Mouse (Mus musculus) kidney, adult 18-20 months (tissue): ENCODE measurements around the gene Acbd6.
A peak's percentile ranks its signal among the peaks of the same experiment; 100 is the strongest.

Experiments
- DNase-seq: peaks from one replicate; pipeline ENCODE4 v3.0.0; 2021

Gene Acbd6

GRCm38 (mm10) chr1:155560678-155561077 lies 2.8 kb downstream of the Acbd6 start:
- DNase-seq, result no peak

- DNase-seq, result no peak
Observed at GRCm38 (mm10) chr1:155562206-155562605, 4.3 kb downstream of the Acbd6 start.

DNA sequence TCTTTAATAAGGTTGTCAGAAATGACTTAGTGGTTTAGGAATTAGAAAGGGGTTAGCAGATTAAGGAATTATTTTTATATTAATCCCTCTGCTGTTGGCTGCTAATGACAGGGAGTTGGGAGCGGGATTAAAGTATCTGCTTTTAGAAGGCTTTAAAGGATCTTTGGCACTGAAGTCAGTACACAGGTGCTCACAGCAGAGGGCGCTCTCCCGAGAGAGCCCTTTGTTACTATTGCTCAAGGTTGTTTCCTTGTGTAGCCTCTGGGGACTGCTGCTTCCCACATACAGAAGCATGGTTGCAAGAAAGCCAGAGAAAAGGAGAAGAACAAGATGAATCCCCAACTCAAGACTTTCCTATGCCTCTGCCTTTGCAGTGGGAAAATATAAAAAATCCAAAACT lies 6.8 kb downstream of the Acbd6 start:
- DNase-seq, result peak; percentile 21

DNA sequence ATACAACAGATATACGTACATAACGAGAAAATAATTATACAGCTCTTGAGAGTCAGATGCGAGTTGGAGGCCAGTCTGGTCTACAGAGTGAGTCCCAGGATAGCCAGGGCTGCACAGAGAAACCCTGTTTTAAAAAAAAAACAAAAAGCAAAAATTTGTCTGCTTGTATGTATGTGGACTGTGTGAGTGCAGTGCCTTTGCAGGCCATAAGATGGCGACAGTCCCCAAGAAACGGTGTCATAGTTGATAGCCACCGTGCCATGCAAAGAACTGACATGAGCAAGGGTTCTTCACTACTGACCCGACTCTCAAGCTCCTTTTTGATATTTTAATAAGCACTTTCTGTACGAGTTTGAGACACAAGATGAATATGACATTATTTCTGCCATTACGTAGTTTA lies 10.2 kb downstream of the Acbd6 start:
- no peak for DNase-seq

DNA sequence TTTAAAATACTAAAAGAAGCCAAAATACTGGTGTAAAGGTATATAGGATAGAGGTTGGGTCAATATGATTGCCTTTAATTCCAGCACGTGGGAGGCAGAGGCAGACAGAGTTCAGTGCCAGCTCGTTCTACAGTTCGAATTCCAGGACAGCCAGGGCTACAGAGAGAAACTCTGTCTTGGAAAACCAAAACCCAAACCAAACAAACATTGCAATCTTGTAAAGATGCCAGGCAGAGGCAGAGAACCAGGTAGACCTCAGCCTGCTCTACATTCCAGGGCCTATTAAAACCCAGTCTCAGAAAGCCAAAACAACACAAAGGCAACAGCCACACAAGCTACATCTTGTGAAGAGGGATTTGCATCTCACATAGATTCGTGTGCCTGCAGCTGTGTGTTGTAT lies 11.4 kb downstream of the Acbd6 start:
- DNase-seq, result no peak

- DNase-seq, result peak; percentile 67
Observed at GRCm38 (mm10) chr1:155574966-155575673, 17.2 kb downstream of the Acbd6 start.

- DNase-seq, result peak; percentile 12
Observed at GRCm38 (mm10) chr1:155576432-155576831, 18.5 kb downstream of the Acbd6 start.

DNA sequence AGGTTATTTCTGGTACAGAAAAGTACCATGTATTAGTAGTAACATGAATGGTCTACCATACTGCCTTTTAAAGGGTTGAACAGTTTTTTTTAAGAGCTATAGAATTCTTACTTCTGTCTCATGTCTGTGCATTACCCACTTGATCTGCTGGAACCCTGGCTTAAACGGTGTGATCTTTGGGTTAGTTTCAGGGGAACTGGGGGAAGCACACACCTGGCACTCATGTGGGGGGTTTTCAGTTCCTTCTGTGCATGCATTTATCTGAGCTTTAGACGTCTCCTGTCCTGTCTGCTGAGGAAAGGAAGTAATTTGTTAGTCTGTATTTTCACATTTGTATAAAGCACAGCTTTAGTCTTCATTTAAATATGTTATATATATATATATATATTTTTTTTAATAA lies 19.4 kb downstream of the Acbd6 start:
- no peak for DNase-seq

- no peak for DNase-seq
Observed at GRCm38 (mm10) chr1:155587961-155588360, 30.0 kb downstream of the Acbd6 start.

DNA sequence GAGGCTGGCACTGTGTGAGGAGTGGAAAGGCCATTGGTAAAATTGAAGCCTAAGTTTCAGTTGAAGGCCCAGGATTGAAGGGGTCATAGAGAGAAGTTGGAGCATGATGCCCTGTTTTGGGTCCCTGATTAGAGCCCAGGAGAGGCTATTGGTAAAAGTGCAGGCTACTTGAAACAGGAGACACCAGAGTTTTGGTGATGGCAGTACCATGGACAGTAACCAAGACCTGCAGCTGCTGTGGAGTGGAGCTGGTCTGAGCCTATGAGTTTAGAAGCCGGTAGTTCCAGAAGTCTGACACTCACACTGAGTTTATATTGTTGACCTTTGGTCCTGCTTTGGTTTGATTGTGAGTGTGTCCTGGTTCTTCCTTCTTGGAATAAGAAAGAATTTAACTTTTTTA lies 36.2 kb downstream of the Acbd6 start:
- no peak for DNase-seq

GRCm38 (mm10) chr1:155596576-155596975 lies 38.7 kb downstream of the Acbd6 start:
- DNase-seq, result no peak

- no peak for DNase-seq
Observed at GRCm38 (mm10) chr1:155604706-155605105, 46.8 kb downstream of the Acbd6 start.

GRCm38 (mm10) chr1:155605391-155606155 lies 47.7 kb downstream of the Acbd6 start:
- DNase-seq, result no peak

GRCm38 (mm10) chr1:155606156-155606531 lies 48.2 kb downstream of the Acbd6 start:
- DNase-seq, result no peak

- no peak for DNase-seq
Observed at GRCm38 (mm10) chr1:155608524-155608923, 50.6 kb downstream of the Acbd6 start.

- DNase-seq, result no peak
Observed at GRCm38 (mm10) chr1:155614426-155614825, 56.5 kb downstream of the Acbd6 start.

DNA sequence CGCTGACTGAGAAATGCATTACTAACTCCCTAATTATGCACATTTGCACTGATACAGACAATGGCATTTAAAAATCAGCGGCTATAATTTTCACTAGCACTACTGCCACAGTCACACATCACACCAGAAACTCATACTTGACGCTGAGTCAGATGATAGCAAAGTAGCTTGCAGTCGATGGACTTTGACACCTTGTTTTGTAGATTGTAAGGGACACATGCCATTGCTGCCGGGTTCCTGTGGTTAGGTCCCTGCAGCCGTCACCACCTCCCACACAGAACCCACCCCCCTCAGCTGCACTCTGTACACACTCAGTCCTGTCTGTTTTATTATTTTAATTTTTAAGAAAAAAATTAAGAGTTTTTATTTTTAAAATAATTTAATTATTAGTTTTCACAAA lies 63.2 kb downstream of the Acbd6 start:
- DNase-seq, result no peak

GRCm38 (mm10) chr1:155623192-155623591 lies 65.3 kb downstream of the Acbd6 start:
- peak; percentile 5 for DNase-seq

DNA sequence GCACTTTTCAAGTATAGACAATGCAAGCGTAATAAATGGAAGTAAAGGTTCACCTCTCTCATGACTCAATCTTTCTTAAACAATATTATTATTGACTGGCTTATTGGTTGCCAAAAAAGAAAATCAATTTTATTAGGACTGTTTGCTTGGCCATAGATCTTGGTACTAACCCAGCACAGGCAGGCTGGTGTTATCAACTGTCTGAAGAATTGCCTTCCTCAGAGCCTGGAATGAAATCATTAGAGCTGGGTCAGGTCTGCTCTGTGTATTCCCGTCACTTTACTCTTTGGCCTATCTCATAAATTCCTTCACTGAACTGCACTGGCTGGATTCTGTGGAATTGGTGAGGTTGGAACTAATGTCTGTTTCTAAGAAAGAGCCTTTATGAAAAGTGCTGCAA lies 69.8 kb downstream of the Acbd6 start:
- DNase-seq, result no peak

DNA sequence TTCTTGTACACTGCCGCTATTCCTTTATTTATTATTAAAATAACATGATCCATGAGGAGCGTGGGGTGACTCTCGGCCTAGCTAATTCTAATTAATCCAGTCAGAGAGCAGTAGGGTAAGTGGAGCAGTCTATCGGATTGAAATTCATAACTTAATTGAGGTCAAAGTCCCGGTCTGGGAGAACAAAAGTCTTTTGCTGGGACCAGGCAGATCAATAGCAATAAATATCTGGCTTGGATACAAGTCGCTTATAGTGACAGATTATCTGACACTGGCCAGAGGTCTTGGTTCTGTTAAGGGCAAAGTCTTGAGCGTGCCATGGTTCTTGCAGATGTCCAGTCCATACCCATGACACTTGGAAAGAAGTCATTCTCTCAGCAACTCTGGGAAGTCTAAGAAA lies 78.7 kb downstream of the Acbd6 start:
- DNase-seq, result no peak

GRCm38 (mm10) chr1:155645816-155646215 lies 87.9 kb downstream of the Acbd6 start:
- no peak for DNase-seq

DNA sequence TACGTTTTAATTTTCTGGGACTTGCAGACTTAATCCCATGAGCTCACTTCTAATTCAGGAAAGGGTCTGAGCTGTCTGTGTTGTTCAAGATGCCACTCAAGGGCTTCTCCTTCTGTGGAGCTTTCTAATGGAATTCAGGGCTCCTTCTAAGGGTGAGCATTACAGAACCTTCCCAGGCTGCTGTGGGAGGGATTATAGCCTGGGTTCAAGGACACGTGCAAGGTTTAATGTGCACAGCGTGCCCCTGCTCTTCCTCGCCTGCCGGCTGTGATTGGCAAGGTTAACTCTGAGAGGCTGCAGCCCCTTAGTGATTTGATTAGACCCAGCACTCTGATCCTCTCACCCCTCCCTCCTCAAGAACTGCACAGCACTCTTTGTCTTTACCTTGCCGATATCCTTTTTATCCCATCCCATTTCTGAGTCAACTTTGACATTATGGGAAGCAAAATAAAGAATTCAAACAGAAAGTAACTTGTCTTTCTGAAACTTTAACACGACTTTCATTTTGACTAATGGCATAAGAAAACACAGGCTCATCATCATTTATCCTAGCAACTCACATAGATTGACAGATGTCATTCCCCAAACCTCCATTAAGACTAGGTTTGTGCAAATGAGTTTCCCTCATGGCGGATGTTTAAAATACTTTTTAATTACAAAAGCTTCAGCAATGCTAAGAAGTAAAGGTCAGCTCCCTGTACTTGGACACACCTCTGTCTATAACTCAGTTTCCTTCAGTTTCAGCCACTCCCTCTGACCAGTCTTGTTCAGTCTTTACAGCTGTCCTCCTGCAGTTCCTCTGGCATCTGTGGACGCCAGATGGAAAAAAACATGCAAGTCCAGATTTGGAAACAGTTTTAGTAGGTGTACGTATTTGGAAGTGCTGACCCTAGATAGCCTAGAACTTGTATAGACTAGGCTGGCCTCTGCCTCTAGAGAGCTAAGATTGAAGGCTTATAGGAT lies 88.7 kb downstream of the Acbd6 start:
- DNase-seq, result no peak

- no peak for DNase-seq
Observed at GRCm38 (mm10) chr1:155650121-155650846, 92.4 kb downstream of the Acbd6 start.
